Mouse (Mus musculus) lung, postnatal 10 days (tissue): ENCODE results near the gene 1700007K13Rik.

Experiments
- DNase-seq: peaks from one replicate; pipeline ENCODE4 v3.0.0; 2021

The 1700007K13Rik gene

DNA sequence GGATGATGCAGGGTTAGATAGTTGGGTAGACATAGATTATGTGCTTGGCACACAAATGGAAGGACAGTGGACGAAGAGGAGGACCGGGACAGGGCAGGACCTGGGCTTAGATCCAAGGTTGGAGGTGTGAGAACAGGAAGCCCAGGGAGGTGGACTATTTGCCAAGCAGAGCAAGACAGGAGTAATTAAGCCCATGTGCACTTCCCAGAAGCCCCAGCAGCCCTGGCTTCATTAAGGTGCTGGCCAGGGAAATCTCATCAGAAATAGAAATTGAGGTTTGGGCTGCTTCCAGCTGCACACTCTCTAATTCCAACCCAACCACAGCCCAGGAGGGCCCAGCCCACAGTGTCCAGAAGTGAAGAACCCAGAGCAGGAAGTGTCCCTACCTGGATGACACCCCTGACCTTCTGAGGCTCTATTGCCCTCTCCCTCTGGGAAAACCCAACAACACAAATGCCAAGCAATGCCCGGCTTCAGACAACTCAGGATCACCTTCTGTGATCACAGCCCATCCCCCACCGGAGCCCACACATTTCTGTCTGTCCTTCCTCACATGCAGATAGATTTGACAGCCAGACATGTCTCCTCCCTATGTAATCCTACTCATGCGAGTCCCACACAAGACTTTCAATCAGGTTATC lies 51.9 kb downstream of the 1700007K13Rik start:
- DNase-seq = no peak

GRCm38 (mm10) chr2:28412936-28413335 lies 53.2 kb downstream of the 1700007K13Rik start:
- no peak for DNase-seq
